Mouse (Mus musculus) lung, embryonic 14.5 days (tissue): ENCODE results near the gene Akr1b10. TPM values are rescaled to one million over a fixed set of nuclear protein-coding genes. Genes with fewer than 3 reads are reported as not detected.

Source experiments
- ATAC-seq: fragments of 200-750 bp; cut with Nextera tagmentation; 2 replicates; pipeline ENCODE4 v1.8.0; 2017; ENCODE audit warnings: mild to moderate bottlenecking, moderate TSS enrichment, moderate library complexity; ENCODE audit not compliant: insufficient read depth
- DNase-seq: peaks from one replicate; pipeline ENCODE4 v3.0.0-alpha.2; 2015
- H3K27ac ChIP-seq: fragments of 300-500 bp; sonication (generic); 2 replicates; pipeline ENCODE4 v1.5.1; 2014; ENCODE audit warnings: low read depth, mild to moderate bottlenecking, moderate library complexity
- H3K27me3 ChIP-seq: fragments of 300-500 bp; sonication (generic); 2 replicates; pipeline ENCODE4 v1.6.1; 2014; ENCODE audit warnings: low read length, control low read depth; ENCODE audit not compliant: insufficient read depth
- H3K36me3 ChIP-seq: fragments of 300-500 bp; sonication (generic); 2 replicates; pipeline ENCODE4 v1.6.1; 2014; ENCODE audit warnings: control low read depth; ENCODE audit not compliant: insufficient read depth
- H3K4me1 ChIP-seq: fragments of 300-500 bp; sonication (generic); 2 replicates; pipeline ENCODE4 v1.6.1; 2014; ENCODE audit warnings: antibody characterized with exemption, control low read depth; ENCODE audit not compliant: insufficient read depth
- H3K4me2 ChIP-seq: fragments of 300-500 bp; sonication (generic); 2 replicates; pipeline ENCODE4 v1.6.1; 2014; ENCODE audit warnings: mild to moderate bottlenecking
- H3K4me3 ChIP-seq: fragments of 300-500 bp; sonication (generic); 2 replicates; pipeline ENCODE4 v1.5.1; 2014; ENCODE audit warnings: low read depth, low read length
- H3K9ac ChIP-seq: fragments of 300-500 bp; sonication (generic); 2 replicates; pipeline ENCODE4 v1.6.1; 2014
- H3K9me3 ChIP-seq: fragments of 300-500 bp; sonication (generic); 2 replicates; pipeline ENCODE4 v1.6.1; 2016; ENCODE audit warnings: low read depth, low read length, control low read depth
- CTCF ChIP-seq: IDR thresholded peaks from 2 replicates; pipeline ENCODE4 v1.5.1; 2016; ENCODE audit warnings: antibody characterized with exemption, low read depth
- WGBS: fragments of 180-500 bp; shearing (Covaris S2); extraction: QIAGEN DNeasy Blood & Tissue Kit; methylation state at CpG from one replicate; pipeline ENCODE4 v1.1.7; 2014; 5-methylcytosine and 5-hydroxymethylcytosine counted together
- polyA plus RNA-seq: library from polyadenylated mRNA; unstranded; fragments of >200 nt; fragmentation: Nextera tagmentation; extraction: Ambion mirVana; gene quantifications from 2 replicates; pipeline ENCODE4 v1.2.1, GENCODE M21; 2014

Gene Akr1b10
- polyA plus RNA-seq, 1 experiment from 2014 or later: 22.3 TPM

- Histone ChIP-seq H3K4me3 (no peak overlapping the region), H3K27me3 (no peaks in the 10 kb centered on the region), H3K4me2 (no peak overlapping the region), H3K9ac (no peak overlapping the region), H3K36me3 (no peaks in the 10 kb centered on the region), H3K27ac (no peak overlapping the region), H3K4me1 (no peaks in the 10 kb centered on the region), H3K9me3 (no peaks in the 10 kb centered on the region)
- no peak for TF ChIP-seq CTCF
- WGBS: 87% methylated on average over 2 of the region's 2 CpGs
- ATAC-seq (no peak), DNase-seq (no peak)
Observed at GRCm38 (mm10) chr6:34416521-34416920, 32.5 kb downstream of the Akr1b10 start.

- no peak overlapping the region for H3K4me3 ChIP-seq
- TF ChIP-seq CTCF: no peak
- H3K27me3 ChIP-seq: no peaks in the 10 kb centered on the region
- ATAC-seq (no peak), DNase-seq (no peak)
- no peak overlapping the region for H3K27ac ChIP-seq
- H3K9ac ChIP-seq: no peak overlapping the region
- no peak overlapping the region for H3K4me2 ChIP-seq
- H3K9me3 ChIP-seq: no peaks in the 10 kb centered on the region
- H3K36me3 ChIP-seq: no peaks in the 10 kb centered on the region
- H3K4me1 ChIP-seq: no peaks in the 10 kb centered on the region
Observed at GRCm38 (mm10) chr6:34419071-34419470, 35.1 kb downstream of the Akr1b10 start.

GRCm38 (mm10) chr6:34439006-34439405 is 55.0 kb downstream of the Akr1b10 start:
- Histone ChIP-seq H3K9ac (no peak overlapping the region), H3K4me2 (no peak overlapping the region), H3K27me3 (no peaks in the 10 kb centered on the region), H3K4me3 (no peak overlapping the region), H3K9me3 (no peaks in the 10 kb centered on the region), H3K4me1 (no peaks in the 10 kb centered on the region), H3K36me3 (no peaks in the 10 kb centered on the region), H3K27ac (no peak overlapping the region)
- DNase-seq (no peak), ATAC-seq (no peak)
- TF ChIP-seq CTCF: no peak
- 61% methylated on average over 2 of the region's 2 CpGs for WGBS

DNA sequence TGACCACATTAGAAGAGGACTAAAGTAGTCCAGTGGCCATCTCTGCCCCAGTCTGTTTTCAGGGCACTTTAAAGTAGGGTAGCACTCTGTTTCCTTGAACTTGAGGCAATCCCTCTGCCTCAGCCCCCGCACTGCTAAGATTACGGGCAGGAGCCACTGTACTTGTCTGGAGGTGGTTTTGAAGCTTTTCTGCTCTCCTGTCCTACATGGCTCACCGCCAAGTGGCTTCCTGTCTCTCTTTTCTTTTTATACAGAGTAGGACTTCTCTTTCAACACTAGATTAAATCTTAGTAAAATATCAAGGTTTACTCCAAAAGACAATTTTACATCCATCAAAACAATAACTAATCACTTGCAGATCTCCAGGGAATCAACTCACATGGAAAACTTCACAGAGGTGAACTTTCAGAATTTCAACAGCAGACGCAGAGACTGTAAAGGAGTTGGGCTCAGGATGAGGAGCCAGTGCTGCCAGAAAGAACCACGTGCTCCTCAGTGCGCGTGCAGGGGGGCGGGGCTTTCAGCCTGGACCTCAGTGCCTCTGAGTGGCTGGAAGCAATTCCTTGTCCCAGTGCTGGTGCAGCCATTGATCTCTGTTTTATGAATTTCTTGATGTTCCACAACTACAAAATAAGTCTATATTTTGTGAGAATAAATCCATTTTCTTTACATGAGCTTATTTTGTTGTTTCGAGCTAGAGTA is 57.7 kb downstream of the Akr1b10 start:
- no peak; the same call in 1 of the 2 replicates for ATAC-seq
- peak; percentile 30 for DNase-seq
- Histone ChIP-seq H3K4me2 (no peak overlapping the region), H3K4me1 (no peaks in the 10 kb centered on the region), H3K27ac (no peak overlapping the region), H3K27me3 (no peaks in the 10 kb centered on the region), H3K9me3 (no peaks in the 10 kb centered on the region), H3K36me3 (no peaks in the 10 kb centered on the region), H3K9ac (no peak overlapping the region), H3K4me3 (no peak overlapping the region)
- WGBS: 56% methylated on average over 9 of the region's 9 CpGs
- TF ChIP-seq CTCF: no peak

DNA sequence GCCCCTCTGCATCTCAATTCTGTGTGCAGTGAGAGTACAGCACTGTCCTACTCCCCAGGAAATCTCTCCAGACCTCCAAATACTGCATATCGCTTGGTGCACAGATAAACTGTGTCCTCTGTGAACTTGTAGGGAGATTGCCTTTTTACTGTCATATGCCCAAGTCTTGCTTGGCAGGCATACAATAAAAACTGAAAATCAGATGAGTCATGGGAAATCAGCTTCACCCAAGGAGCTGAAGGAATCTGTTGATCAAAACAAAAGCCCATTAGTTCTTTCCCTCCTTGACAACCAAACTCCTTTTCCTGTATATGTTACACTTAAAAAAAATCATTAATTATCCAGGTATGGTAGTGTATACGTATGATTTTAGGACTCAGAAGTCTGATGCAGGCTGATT is 59.8 kb downstream of the Akr1b10 start:
- no peak overlapping the region for H3K9ac ChIP-seq
- no peaks in the 10 kb centered on the region for H3K9me3 ChIP-seq
- no peaks in the 10 kb centered on the region for H3K36me3 ChIP-seq
- H3K27ac ChIP-seq: no peak overlapping the region
- no peaks in the 10 kb centered on the region for H3K4me1 ChIP-seq
- 73% methylated on average over 2 of the region's 2 CpGs for WGBS
- no peaks in the 10 kb centered on the region for H3K27me3 ChIP-seq
- ATAC-seq: no peak
- H3K4me2 ChIP-seq: no peak overlapping the region
- no peak for TF ChIP-seq CTCF
- no peak overlapping the region for H3K4me3 ChIP-seq
- no peak for DNase-seq

Other genes starting within 250 kb of the Akr1b10 start
- gene Slc35b4, start 207.1 kb upstream of the Akr1b10 start, polyA plus RNA-seq: 71.2 and 74.2 TPM in 2 replicates
- gene Akr1b3, start 66.7 kb upstream of the Akr1b10 start, polyA plus RNA-seq: 165 and 170 TPM in 2 replicates
- gene Akr1b8, start 30.1 kb upstream of the Akr1b10 start, polyA plus RNA-seq: 12.4 and 14.0 TPM in 2 replicates
- 0.15 TPM in 1 of 2 replicates, not detected in the other for gene Akr1b7, start 28.1 kb downstream of the Akr1b10 start, polyA plus RNA-seq
- gene Bpgm, start 92.0 kb downstream of the Akr1b10 start, polyA plus RNA-seq: 51.3 and 52.6 TPM in 2 replicates
- gene Cald1, start 214.3 kb downstream of the Akr1b10 start, polyA plus RNA-seq: 283 and 297 TPM in 2 replicates